Mouse (Mus musculus) limb, embryonic 11.5 days (tissue): ENCODE measurements around the gene Trdn. TPM values are rescaled to one million over a fixed set of nuclear protein-coding genes. Genes with fewer than 3 reads are reported as not detected.

ENCODE experiments used
- ATAC-seq: fragments of 200-750 bp; cut with Nextera tagmentation; 2 replicates; pipeline ENCODE4 v1.8.0; 2017; ENCODE audit warnings: low read depth; ENCODE audit not compliant: insufficient number of reproducible peaks, low FRiP score, low TSS enrichment
- DNase-seq: peaks from one replicate; pipeline ENCODE4 v3.0.0-alpha.2; 2015; ENCODE audit warnings: low spot score
- H3K27ac ChIP-seq: fragments of 300-500 bp; sonication (generic); replicated peaks from 2 replicates; pipeline ENCODE4 v1.5.1; 2014; ENCODE audit warnings: low read depth, mild to moderate bottlenecking, low read length
- H3K27me3 ChIP-seq: fragments of 300-500 bp; sonication (generic); 2 replicates; pipeline ENCODE4 v1.6.1; 2014; ENCODE audit warnings: mild to moderate bottlenecking, low read length, mixed read lengths; ENCODE audit not compliant: control insufficient read depth, insufficient read depth
- H3K36me3 ChIP-seq: fragments of 300-500 bp; sonication (generic); 2 replicates; pipeline ENCODE4 v1.6.1; 2014; ENCODE audit warnings: mild to moderate bottlenecking, low read length, moderate library complexity, mixed read lengths; ENCODE audit not compliant: control insufficient read depth, insufficient read depth
- H3K4me1 ChIP-seq: fragments of 300-500 bp; sonication (generic); 2 replicates; pipeline ENCODE4 v1.6.1; 2014; ENCODE audit warnings: low read length, mixed read lengths; ENCODE audit not compliant: control insufficient read depth, insufficient read depth
- H3K4me2 ChIP-seq: fragments of 300-500 bp; sonication (generic); 2 replicates; pipeline ENCODE4 v1.6.1; 2014; ENCODE audit warnings: low read depth, mild to moderate bottlenecking, moderate library complexity; ENCODE audit not compliant: severe bottlenecking
- H3K4me3 ChIP-seq: fragments of 300-500 bp; sonication (generic); 2 replicates; pipeline ENCODE4 v1.5.1; 2014; ENCODE audit warnings: low read depth, low read length
- H3K9ac ChIP-seq: fragments of 300-500 bp; sonication (generic); 2 replicates; pipeline ENCODE4 v1.6.1; 2014; ENCODE audit warnings: mild to moderate bottlenecking, low read length
- H3K9me3 ChIP-seq: fragments of 300-500 bp; sonication (generic); 2 replicates; pipeline ENCODE4 v1.6.1; 2016; ENCODE audit warnings: low read length; ENCODE audit not compliant: control insufficient read depth
- WGBS: fragments of 180-500 bp; shearing (Covaris S2); extraction: QIAGEN DNeasy Blood & Tissue Kit; methylation state at CpG from one replicate; pipeline ENCODE4 v1.1.7; 2014; 5-methylcytosine and 5-hydroxymethylcytosine counted together
- polyA plus RNA-seq: library from polyadenylated mRNA; unstranded; fragments of >200 nt; fragmentation: Nextera tagmentation; extraction: Ambion mirVana; gene quantifications from 2 replicates; pipeline ENCODE4 v1.2.1, GENCODE M21; 2014

Trdn gene
- polyA plus RNA-seq, 1 experiment from 2014 or later: 0.37 TPM

DNA sequence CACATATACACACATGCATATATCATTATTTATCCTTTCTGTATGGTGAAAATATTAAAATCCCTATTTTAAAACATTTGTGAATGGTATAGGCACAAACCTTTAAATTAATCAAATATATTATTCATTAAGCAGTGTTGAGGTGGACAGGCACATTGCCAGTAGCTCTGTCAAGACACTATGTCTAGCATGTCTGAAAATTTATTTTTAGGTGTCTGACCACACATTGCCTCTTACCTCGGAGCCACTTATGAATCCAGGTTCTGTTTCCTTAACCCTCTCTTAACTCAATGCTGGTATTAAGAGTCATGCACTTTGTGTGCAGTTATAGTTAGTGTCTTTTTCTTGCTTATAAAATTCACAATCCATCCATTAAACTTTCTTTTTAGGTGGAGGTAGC lies 12.0 kb downstream of the Trdn start:
- Histone ChIP-seq H3K27ac (no peak overlapping the region), H3K4me1 (no peaks in the 10 kb centered on the region), H3K4me2 (no peak overlapping the region), H3K9me3 (no peaks in the 10 kb centered on the region), H3K4me3 (no peak overlapping the region), H3K27me3 (no peaks in the 10 kb centered on the region), H3K36me3 (no peaks in the 10 kb centered on the region), H3K9ac (no peak overlapping the region)
- DNase-seq (no peak), ATAC-seq (no peak)
- WGBS: 87% methylated on average over 1 of the region's 1 CpGs

DNA sequence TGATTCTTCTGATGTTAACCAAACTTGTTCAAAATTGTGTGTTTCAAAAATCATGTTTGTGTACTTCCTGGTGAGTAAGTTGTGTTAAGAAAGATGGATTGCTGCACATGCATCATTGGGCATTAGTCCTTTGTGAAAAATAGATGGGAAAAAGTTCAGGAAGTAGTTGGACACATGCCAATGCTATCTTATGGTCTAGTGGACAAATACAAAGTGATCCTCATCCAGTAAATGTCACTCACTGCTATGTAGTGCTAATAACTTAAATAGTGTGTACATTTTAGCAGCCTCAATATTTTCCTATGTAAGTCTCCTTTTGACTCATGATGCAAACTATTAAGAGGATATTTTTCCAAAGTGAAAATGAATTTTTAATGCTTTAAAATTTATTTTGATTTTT lies 27.6 kb downstream of the Trdn start:
- H3K4me1 ChIP-seq: no peaks in the 10 kb centered on the region
- ATAC-seq (no peak), DNase-seq (no peak)

DNA sequence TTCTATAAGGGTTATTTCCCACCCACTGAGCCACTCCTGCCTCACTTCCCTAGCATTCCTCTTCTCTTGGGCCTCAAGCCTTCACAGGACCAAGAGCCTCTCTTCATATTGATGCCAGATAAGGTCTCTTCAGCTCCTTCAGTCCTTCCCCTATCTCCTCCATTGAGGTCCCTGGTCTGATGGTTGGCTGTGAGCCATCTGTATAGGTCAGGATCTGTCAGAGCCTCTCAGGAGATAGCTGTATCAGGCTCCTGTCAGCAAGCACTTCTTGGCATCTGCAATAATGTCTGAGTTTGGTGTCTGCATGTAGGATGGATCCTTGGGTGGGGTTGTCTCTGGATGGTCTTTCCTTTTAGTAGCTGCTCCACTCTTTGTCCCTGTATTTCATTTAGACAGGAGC lies 42.7 kb downstream of the Trdn start:
- ATAC-seq (no peak), DNase-seq (no peak)
- H3K27ac ChIP-seq: no peak overlapping the region
- no peaks in the 10 kb centered on the region for H3K36me3 ChIP-seq
- H3K9ac ChIP-seq: no peak overlapping the region
- no peaks in the 10 kb centered on the region for H3K9me3 ChIP-seq
- no peak overlapping the region for H3K4me3 ChIP-seq
- H3K4me2 ChIP-seq: no peak overlapping the region
- no peaks in the 10 kb centered on the region for H3K27me3 ChIP-seq
- H3K4me1 ChIP-seq: no peaks in the 10 kb centered on the region

More for the DNA sequence above, 27.6 kb downstream of the Trdn start:
- Histone ChIP-seq H3K36me3 (no peaks in the 10 kb centered on the region), H3K9ac (no peak overlapping the region), H3K4me3 (no peak overlapping the region), H3K27me3 (no peaks in the 10 kb centered on the region), H3K4me2 (no peak overlapping the region), H3K9me3 (no peaks in the 10 kb centered on the region), H3K27ac (no peak overlapping the region)

DNA sequence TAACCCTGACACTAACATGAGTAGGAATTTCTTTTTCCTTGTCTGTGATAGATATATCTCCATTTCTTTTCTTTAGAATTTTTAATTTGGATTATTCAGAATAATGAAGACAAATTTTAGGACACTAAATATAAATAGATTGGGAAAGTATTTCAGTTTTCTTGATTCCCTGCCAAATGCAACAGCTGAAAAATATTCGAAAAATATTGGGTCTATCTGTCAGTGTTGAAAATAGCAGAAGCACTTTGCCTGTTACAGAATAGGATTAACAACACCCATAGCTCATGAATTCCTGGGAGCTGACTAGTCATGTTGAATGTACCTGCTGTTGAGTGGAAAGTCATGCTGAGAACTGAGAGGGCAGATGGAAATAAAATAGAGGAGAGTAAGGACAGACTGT lies 64.6 kb downstream of the Trdn start:
- Histone ChIP-seq H3K9ac (no peak overlapping the region), H3K27ac (no peak overlapping the region), H3K36me3 (no peaks in the 10 kb centered on the region), H3K4me3 (no peak overlapping the region), H3K27me3 (no peaks in the 10 kb centered on the region), H3K4me1 (no peaks in the 10 kb centered on the region), H3K9me3 (no peaks in the 10 kb centered on the region), H3K4me2 (no peak overlapping the region)
- ATAC-seq (no peak), DNase-seq (no peak)
- 82% methylated on average over 1 of the region's 1 CpGs for WGBS

DNA sequence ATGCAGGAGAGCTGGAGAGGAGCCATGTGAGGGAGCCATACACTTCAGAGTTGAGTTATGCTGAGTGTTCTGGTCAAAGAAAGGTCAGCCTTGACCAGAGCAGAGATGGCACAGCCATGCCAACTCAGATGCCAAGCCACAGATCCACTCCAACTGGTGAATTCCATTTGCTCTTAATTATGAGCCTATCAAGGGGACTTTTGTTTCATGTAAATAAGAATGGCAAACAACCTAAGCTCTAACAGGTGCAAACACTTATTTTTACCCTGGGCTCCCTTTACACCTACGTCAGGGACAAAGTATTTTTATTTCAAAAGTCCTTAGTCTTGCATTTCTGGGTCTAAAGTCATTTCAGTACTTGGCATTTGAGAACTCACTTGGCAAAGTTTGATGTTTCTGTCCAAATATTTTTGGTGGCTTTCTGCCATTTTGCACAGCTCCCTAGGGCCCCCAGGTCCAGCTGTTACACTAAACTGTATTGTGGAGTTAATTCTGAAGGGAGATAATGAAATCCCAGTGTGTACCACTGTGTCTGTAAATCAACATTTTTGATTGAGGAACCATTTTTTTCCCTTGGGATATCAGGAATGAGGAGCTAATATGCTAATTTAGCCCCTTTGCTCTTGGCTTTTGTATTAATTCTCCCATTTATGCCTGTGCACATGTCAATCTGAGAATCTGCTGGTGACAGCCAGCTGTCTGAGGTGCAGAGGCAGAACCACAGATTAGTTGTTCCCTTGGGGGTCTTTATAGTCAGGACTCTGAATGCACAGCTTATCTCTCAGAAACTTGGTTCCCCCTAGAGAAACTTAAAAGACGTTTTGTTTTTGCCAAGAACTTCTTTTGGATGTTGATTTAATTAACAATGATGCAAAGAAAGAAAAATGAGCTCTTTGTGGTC lies 99.6 kb downstream of the Trdn start:
- Histone ChIP-seq H3K4me2 (no peak overlapping the region), H3K9me3 (no peaks in the 10 kb centered on the region), H3K9ac (no peak overlapping the region), H3K36me3 (no peaks in the 10 kb centered on the region), H3K4me3 (no peak overlapping the region), H3K4me1 (no peaks in the 10 kb centered on the region), H3K27ac (no peak overlapping the region), H3K27me3 (no peaks in the 10 kb centered on the region)
- no peak for DNase-seq
- whole genome bisulfite sequencing: 70% methylated on average over 2 of the region's 2 CpGs
- no peak for ATAC-seq

DNA sequence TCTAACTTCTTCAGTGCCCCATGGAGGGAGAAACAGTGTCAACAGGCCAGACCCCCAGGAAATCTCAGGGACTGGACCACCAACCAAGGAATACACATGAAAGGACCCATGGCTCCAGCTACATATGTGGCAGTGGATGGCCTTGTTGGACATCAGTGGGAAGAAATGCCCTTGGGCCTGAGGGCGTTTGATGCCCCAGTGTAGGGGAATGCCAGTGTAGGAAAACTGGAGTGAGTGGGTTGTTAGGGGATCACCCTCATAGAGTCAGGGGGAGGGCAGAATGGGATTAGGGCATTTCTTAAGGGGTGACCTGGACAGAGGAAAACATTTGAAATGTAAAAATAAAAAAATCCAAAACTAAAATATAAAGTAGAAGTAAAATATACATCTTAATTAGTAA lies 108.7 kb downstream of the Trdn start:
- Histone ChIP-seq H3K27ac (no peak overlapping the region), H3K9me3 (no peaks in the 10 kb centered on the region), H3K36me3 (no peaks in the 10 kb centered on the region), H3K4me3 (no peak overlapping the region), H3K9ac (no peak overlapping the region), H3K4me1 (no peaks in the 10 kb centered on the region), H3K27me3 (no peaks in the 10 kb centered on the region), H3K4me2 (no peak overlapping the region)
- DNase-seq: no peak
- no peak for ATAC-seq
- 77% methylated on average over 1 of the region's 1 CpGs for WGBS

DNA sequence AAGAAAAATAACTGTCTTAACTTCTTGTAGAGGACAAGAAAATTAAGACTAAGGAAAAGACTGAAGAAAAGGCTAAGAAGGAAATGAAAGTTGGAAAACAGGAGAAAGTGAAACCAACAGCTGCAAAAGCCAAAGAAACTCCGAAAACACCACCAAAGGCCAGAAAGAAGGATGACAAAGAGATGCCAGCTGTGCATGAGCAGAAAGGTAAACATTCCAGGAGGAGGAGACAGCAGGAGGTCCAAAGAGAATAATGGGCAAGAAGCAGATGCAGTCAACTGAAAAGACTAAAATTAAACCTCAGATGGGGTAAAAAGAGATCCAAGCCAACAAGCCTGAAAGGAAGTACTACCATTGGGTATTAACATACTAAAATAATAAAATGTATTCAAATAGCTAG lies 115.6 kb downstream of the Trdn start:
- Histone ChIP-seq H3K4me1 (no peaks in the 10 kb centered on the region), H3K27me3 (no peaks in the 10 kb centered on the region), H3K9me3 (no peaks in the 10 kb centered on the region), H3K27ac (no peak overlapping the region), H3K4me2 (no peak overlapping the region), H3K9ac (no peak overlapping the region), H3K36me3 (no peaks in the 10 kb centered on the region), H3K4me3 (no peak overlapping the region)
- ATAC-seq: no peak
- WGBS: 48% methylated on average over 1 of the region's 1 CpGs
- DNase-seq: no peak

DNA sequence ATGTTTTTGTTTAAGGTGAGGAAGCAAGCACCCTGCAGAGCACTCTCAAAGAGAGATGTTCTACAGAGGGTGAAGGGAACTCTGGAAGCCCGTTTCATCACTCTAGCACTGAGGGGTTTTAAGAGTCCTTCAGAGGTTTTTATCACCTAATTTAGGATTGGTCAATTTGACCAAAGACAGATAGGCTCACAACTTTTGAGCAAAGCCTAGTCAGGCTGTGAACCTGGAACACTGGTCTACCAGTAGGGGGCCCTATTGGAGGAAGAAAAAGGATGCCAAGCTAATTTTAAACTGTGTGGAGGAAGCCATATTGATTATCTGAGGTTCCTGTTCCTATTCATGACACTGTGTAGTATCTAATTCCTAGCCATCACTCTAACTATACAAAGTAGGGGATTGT lies 117.9 kb downstream of the Trdn start:
- WGBS: 63% methylated on average over 1 of the region's 1 CpGs
- H3K9ac ChIP-seq: no peak overlapping the region
- DNase-seq: no peak
- no peaks in the 10 kb centered on the region for H3K9me3 ChIP-seq
- H3K27ac ChIP-seq: no peak overlapping the region
- no peak overlapping the region for H3K4me2 ChIP-seq
- H3K27me3 ChIP-seq: no peaks in the 10 kb centered on the region
- ATAC-seq: no peak
- no peaks in the 10 kb centered on the region for H3K36me3 ChIP-seq
- H3K4me1 ChIP-seq: no peaks in the 10 kb centered on the region
- no peak overlapping the region for H3K4me3 ChIP-seq

DNA sequence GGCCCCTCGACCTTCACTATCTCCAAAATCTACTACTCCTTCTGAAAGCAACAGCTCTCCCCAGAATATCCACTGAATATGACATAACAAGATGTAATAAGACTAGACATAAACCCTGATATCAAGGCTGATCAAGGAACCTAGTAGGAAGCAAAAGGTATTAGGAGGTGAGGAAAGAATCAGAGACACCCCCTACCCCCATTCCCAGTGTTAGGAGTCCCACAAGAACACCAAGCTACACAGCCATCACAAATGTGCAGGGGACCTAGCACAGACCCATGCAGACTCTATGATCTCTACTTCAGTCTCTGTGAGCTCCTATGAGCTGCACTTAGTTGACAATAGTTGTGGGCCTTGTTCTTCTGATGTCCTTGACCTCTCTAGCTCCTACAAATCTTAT lies 130.1 kb downstream of the Trdn start:
- 68% methylated on average over 1 of the region's 1 CpGs for WGBS
- no peak for ATAC-seq

More for the DNA sequence above, 130.1 kb downstream of the Trdn start:
- no peak overlapping the region for H3K4me2 ChIP-seq
- no peaks in the 10 kb centered on the region for H3K9me3 ChIP-seq
- H3K4me1 ChIP-seq: no peaks in the 10 kb centered on the region
- no peak overlapping the region for H3K27ac ChIP-seq
- H3K9ac ChIP-seq: no peak overlapping the region
- no peak for DNase-seq
- no peaks in the 10 kb centered on the region for H3K27me3 ChIP-seq
- no peaks in the 10 kb centered on the region for H3K36me3 ChIP-seq
- no peak overlapping the region for H3K4me3 ChIP-seq
